Mouse (Mus musculus) spleen, postnatal 14 days (tissue): Measurements from ENCODE around the gene Map3k12.

Experiments
- DNase-seq, 2 experiments: peaks; one replicate each; pipeline ENCODE4 v3.0.0; 2021 to 2022; ENCODE audit warnings: low spot score in 2 of 2

The Map3k12 gene

DNA sequence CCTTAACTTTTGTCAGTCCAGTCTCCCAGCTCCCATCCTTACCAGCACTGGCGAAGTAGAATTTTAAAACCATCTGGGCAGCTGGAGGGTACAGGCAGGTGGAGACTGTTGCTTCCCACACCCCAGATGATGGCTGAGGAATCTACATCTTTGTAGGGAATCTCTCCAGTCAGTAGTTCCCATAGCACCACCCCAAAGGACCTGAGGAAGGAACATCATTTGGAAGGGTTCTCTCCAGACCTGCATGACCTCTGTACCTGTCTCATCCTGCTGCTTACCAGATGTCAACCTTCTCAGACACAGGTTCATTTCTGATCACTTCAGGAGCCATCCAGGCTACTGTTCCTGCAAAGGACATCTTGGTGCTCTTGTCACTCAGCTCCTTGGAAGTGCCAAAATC lies 13.4 kb downstream of the Map3k12 start, which contains the start of gene Gm10337:
Gene Gm10337 (plus strand): TSS at position 276 of the 400 bp plus-strand sequence.
- no peak for DNase-seq

DNA sequence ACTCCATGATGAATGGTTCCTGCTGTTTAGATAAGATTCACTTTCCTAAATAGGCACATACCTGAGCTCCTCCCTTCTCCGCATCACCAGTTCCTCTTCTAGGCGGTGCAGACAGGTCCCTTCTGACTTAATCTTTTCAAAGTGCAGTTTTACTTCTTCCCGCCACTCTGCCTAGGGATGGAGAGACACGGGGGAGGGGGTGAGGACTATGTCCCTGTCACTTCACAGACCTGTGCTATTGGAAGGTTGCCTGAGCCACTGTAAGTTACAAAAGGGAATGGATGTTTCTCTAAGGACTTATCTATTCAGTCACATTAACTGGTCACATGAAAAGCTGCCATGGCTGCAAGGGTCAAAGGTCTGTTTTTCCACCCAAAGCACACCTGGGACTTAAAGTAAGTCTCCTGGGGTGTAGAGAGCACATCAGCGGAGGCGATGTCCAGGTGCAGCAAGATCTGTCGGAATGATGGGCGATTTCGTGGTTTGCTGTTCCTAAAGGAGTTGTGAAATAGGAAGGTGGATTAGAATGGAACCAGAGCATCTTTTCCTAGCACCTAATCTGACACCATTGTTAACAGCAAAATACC lies 14.5 kb downstream of the Map3k12 start:
- no peak for DNase-seq

DNA sequence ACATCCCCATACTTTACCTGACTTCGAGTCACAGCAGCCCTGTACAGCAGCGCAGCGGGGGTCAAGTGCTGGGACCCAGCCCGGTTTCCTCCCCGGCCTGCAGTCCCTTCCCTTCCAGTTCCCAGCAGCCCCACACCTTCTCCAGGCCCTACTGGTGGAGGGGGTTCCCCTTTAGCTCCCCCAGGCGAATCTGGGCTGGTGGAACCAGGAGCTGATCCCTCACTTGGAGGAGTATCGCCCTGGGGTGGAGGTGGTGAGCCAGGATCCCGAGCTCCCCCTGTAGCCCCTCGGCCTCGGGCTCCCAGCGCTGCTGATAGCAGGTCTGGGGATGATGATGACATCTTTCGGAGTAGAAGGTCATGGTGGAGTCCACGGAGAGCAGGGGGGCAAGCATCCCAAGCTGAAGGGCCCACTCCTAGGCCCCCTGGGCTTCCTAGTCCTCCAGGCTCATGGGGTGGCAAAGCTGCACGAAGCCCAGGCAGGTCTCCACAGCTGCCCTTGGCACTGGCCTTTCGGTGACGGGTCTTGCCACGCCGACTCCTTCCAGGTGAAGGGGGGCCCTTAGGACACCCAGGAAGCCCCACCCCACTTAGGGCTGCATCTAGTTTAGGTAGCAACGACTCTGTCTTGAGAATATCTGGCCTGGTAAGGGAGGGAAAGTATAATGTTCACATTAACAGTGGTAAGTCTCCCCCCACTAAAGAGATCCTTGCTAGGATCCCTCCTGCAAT lies 15.6 kb downstream of the Map3k12 start:
- DNase-seq, result no peak

DNA sequence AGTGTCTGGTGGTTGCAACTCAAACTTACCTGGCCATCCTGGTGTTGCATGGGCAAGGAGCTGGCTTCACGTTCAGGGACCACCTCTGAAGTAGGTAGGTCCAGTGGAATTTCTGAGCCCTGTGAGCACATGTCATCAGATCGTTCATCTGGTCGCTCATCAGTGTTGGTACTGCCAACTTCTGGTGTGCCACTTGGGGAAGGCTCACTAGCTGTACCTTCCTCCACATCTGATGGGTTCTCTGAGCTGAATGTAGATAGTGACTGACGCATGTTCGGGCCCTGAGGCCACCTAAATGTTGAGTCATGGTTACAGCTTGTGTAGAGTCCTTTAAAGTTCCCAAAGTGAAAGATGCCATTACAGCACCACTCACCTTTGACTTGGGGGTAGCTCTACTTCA lies 16.4 kb downstream of the Map3k12 start:
- no peak for DNase-seq

DNA sequence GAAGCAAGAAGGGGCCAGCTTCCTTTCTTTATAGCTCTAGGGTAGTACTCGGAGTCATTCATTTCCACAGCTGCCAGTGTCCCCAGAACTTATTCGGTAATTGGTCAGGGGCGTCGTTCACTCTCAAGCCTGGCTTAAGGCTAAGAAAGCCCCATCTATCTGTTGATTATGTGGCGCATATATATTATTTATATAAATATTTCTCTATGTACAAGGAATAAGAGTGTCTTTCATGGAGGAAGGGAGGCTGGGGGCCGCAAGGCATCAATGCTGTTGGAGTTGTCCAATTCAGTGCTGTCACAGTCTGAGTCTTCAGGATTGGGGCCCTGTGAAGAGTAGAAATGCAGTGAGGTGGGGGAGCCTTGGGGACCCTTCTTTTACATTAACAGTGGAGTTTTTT lies 17.0 kb downstream of the Map3k12 start:
- DNase-seq, result no peak

DNA sequence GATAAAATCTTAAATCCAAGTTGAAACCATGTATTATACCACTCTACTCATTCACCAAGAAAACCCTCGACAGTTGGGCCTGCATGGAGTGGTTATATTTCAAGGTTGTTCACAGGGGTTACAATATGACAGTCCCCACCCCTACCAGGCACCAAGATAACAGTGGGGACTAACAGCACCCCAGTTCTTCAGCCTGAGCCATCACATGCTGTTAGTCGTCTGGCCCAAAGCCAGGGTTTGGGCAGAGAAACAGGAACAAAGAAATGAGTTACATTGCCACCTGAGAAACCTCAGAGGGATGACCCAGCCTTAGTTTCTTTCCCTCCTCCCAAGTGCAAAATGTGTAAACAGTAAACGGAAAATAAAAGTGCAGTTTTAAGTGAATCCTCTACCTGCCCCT lies 17.5 kb downstream of the Map3k12 start:
- no peak for DNase-seq

DNA sequence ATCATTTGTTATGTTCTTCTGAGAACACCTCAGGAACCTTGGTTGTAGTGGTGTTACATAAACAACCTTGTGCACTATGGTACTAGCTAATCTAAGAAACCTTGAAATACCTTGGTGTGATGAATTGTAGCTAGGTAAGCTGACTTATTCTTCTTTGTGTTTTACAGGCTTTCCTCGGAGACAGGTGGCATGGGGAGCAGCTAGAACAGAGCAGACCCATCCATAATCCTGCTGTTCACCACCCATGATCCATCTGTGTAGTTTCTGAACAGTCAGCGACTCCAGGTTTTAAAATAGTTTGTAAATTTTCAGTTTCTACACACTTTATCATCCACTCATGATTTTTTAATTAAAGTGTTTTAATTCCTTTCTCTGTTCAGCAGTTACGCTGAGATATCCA lies 18.5 kb downstream of the Map3k12 start:
- DNase-seq, result no peak

DNA sequence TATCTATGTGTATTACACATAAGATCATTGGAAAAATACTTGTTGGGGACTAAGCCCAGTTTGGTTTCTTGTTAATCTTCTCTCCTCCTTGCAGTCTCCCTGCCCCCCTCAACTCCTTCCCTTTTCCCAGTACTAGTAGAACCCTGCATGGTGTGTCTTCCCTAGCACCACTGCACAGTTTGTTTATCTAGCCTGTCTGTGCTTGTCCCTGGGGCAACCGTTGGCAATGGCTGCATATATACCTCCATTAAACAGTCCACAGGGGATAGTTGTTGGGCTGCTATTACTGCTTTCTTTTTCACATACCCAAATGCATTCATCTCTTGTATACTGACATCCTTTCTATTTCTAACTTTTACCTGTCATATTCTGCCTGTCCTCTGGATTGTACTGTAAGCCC lies 29.2 kb downstream of the Map3k12 start:
- DNase-seq, result no peak

DNA sequence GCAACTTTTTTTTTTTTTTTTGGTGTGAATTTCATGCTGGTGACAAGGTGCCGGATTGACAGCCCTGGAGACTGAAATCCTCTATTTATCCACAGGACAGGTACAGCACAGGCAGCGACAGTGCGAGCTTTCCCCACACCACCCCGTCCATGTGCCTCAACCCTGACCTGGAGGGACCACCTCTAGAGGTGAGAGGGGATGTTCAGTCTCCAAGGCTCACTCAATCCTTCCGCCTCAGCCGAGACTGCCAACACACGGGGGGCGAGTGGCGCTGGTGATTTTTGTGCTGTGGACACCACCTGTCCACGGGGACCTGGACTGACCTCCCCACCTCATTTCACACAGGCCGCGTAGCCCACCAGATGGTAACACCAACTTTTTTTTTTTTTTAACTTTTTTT lies 31.0 kb downstream of the Map3k12 start:
- no peak for DNase-seq

DNA sequence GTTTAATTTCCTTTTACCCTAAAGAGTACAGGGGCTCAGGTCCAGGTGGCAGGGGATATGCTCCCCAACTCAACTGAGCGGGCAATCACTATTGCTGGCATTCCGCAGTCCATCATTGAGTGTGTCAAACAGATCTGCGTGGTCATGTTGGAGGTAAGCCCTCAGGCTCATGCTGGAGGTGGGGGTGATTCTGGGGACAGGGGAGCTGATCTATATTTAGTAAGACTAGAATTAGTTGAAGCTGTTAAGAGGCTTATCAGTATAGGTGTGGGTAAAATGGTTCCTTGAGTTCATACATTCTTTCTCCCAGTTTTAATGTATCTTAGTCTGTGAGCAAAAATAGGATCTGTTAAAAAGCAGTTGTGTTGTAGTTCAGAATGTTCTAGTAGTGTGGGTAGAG lies 33.7 kb downstream of the Map3k12 start:
- DNase-seq, result no peak

DNA sequence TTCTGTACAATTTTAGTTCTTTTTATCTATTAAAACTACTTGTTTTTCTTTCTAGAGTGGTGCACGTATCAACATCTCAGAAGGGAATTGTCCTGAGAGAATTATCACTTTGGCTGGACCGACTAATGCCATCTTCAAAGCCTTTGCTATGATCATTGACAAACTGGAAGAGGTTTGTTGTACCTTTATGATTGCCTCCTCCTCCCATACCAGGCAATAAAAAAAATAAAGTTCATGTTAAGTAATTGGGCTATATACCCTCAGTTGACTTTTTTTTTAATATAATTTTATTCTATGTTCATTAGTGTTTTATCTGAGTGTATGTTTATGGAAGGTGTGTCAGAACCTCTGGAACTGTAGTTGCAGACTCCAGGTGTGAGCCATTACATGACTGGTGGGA lies 42.3 kb downstream of the Map3k12 start:
- no peak for DNase-seq

DNA sequence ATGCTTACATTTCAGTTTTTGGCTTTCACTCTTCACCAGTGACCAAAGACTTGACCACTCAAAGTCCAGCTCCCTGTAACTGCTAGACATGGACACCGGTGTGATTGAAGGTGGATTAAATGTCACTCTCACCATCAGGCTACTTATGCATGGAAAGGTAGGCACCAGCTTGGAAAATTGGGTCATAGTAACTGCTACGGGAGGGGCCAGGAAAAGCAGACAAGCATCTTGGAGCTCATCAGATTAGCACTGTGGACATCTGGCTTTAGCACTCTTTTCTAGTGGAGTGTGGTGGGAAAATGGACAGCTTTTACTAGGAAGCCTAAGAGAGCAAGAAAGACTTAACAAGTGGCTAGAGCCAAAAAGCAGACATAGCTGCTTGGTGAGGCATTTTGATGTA lies 43.6 kb downstream of the Map3k12 start:
- no peak for DNase-seq

DNA sequence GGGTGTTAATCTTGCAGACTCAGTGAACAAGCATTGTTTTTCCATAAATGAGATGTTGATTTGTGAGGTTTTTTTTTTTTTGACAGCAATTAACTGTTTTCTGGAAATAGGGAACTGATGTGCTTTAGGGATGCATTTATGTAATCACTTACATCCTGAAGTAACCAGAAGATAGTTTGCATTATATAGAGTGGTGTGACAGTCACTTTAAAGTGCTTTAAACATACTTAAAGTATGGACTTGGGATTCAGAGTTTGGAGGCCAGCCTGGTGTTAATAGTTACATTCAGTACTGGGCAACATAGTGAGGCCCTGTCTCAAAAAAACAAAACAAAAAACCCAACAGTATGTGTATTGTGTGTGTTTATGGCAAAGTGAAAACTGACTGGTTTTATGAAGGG lies 45.1 kb downstream of the Map3k12 start:
- no peak for DNase-seq

DNA sequence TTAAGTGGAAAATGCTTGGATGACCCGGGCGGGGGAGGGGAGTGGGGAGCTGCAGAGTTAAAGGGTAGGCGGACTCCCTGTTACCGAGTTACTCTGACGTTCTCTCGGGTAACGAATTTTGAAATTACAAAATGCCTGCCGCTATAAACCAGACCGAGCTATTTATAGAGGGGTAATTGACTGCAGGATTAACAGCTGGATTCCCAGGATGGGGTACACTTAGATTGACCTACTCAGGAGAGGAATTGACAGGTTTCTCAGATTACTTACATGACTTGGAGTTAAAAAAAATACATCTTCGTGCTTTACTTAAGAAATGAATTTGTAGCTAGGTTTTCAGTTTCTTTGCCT lies 45.6 kb downstream of the Map3k12 start:
- no peak for DNase-seq

DNA sequence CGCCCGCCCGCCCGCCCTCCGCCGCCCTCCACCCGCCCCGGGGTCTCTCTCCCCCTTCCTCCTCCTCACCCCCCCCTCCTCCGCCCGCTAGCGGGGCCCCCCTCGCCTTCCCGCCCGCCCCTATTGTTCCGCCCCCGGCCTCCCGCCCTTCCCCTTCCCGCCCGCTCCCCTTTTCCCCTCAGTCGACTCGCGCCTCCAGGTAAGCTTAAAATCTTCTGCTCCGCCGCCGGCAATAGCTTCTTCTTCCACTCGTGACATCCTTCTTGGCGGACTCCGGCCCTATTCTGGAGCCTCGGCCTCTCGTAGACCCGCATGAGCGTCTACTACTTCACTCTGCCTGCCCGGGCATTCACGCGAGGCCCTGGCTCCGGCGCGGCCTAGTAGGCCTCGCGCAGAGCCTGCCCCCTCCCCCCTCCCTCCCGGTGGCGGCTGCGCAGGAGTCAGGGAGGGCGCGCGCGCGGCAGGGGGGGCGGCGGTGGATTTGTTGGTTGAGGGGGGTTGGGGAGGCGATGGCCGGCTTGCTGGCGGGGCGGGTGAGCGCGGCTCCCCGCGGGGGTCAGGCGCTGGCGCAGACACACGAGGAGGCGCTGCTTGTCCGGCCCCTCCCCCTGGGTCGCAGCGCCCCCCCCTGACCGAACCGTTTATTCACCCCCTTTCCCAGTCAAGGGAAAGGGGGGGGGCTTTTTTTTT lies 46.1 kb downstream of the Map3k12 start:
- peak; percentile 52 to 63 for DNase-seq

DNA sequence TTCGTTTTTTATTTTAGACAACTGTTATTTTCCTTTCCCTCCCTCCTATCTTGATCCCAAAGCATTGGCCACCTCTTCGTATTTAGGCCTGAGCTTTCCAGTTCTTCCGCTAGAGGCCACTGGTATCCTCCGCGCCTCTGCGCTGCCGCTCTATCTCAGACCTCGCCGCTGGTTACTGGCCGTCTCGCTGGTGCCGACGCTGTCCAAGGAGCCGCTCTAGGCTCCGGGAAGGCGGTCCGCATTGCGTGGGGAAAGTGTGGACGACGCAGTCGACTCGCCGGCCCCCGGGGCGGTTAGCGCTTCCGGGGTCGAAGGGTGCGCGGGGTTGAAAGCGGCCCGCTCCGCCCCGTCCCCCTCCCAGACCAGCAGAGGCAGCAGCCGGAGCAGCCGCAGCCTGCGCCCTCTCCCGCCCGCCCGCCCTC lies 46.7 kb downstream of the Map3k12 start, which contains the start of gene Pcbp2:
Gene Pcbp2 (plus strand): TSS at position 357 of the 422 bp plus-strand sequence.
- peak; percentile 89 to 92 for DNase-seq

DNA sequence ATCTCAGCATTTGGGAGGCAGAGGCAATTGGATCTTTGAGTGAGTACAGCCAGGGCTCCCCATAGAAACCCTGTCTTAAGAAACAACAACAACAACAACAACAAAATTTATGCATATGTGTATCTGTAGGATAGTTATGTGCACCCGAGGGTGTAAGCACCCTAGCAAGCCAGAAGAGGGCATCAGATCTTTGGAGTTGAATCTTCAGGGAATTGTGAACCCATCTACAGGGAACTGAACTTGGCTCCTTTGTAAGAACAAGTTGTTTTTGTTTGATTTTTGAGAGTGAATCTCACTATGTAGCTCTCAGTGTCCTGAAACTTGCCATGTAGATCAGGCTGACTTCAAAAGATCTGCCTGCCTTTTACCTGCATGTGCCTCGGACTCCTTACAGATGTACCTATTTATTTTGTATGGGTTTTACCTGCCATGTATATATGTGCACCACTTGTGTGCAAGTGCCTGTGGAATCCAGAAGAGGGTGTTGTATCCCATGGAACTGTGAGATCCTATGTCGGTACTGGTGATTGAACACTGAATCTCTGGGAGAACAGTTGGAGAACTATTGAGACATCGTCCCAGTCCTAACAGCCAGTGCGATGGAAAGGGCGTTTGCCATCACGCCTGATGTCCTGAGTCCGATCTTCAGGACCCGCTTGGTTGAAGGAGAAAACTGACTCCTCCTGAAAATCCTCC lies 48.0 kb downstream of the Map3k12 start:
- no peak for DNase-seq

DNA sequence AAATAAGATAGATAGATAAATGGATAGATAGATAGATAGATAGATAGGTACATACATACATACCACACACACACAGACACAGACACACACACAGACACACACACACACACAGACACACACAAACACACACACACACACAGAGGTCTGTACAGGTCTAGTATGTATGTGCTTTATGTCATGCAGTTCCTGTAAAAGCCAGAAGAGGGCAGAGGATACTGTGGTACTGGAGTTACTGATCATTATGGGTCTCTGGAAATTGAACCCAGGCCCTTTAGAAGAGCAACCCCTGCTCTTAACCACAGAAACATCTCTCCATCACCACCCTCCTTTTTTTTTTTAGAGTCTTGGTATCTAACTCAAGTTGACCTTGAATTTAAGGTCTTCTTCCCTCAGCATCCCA lies 53.2 kb downstream of the Map3k12 start:
- DNase-seq, result no peak

DNA sequence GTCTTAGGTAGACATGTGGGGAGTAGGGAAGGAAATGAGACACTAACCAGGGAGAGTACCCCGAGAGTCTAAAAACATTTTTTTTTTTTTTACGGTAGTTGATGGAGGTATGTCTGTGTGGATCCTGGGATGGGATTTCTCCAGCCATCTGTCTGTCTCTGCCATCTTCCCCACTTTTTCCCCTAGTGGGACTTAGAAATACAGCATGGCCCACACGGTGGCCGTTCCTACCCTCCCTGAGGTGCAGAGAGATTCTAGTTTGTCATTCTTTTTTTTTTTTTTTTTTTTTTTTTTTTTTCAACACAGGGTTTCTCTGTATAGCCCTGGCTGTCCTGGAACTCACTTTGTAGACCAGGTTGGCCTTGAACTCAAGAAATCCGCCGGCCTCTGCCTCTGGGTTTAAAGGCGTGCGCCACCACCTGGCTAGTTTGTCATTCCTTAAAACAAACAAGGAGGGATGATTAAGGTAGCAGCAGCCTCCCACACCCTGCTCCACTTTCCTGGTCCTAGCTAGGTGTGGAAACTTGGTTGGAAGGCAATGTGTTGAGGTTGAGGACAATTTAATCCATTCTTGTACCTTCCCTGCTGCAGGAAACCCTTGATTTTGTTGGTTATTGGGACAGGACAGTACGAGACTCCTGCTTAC lies 55.3 kb downstream of the Map3k12 start:
- no peak for DNase-seq

DNA sequence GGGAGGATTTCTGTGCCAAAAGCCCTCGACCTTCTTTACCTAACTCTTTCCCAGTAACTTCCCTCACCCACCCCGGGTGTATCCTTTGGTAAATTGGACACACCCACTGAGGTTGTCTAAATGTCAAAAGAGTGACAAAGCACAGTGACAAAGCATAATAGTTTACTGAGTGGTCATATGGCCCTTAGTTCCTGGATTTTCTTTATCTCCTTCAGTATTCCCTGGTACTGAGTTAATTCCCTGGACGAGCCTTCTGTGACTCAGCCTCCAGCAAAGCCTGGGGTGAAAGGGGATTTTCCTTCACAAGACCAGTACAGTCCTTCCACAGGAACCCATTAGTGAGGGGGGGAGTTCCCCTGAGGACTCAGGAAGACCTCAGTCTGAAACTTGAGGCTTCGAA lies 55.9 kb downstream of the Map3k12 start:
- no peak for DNase-seq

DNA sequence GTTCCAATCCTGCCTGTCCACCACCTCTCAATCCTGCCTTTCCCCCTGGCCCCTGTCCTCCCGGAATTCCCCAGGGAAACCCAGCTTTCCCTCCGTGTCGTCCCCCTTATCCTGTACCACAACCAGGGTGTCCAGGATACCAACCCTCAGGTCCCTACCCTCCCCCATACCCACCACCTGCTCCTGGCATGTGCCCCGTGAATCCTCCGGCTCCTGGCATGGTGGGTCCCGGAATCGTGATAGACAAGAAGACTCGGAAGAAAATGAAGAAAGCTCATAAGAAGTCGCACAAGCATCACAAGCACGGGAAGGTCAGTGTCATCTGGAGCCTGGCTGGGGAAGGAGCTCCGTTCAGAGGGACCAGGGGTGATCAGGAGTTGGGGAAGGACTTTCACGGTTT lies 56.5 kb downstream of the Map3k12 start:
- DNase-seq, result no peak

DNA sequence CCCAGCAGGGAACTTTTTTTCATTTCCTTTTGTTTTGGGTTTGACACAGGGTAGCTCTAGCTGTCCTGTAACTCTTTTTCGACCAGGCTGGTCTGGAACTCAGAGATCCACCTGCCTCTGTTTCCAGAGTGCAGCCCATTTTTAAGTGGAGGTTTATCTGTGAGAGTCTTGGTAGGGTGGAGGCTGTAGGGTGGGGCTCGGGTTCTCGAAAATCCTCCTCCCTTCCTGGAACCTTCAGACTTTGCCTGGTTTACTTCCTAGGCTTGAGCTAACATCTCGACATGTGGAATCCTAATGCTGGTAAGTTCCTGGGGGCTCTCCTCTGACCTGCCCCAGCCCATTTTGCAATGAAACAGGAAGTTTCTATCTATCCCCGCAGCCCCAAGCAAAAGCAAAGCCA lies 57.0 kb downstream of the Map3k12 start:
- no peak for DNase-seq
